Mouse (Mus musculus) layer of hippocampus, postnatal 10 days (tissue): ENCODE measurements at regions not wholly inside any gene's neighbourhood (a gene's known extent, or its start where the extent isn't known, plus 50 kb on each side); places are given as distances from the start of the nearest gene placed in this dataset.

Experiments used
- DNase-seq, 2 experiments: peaks; one replicate each; pipeline ENCODE4 v3.0.0; 2021; ENCODE audit warnings: low spot score in 2 of 2

DNA sequence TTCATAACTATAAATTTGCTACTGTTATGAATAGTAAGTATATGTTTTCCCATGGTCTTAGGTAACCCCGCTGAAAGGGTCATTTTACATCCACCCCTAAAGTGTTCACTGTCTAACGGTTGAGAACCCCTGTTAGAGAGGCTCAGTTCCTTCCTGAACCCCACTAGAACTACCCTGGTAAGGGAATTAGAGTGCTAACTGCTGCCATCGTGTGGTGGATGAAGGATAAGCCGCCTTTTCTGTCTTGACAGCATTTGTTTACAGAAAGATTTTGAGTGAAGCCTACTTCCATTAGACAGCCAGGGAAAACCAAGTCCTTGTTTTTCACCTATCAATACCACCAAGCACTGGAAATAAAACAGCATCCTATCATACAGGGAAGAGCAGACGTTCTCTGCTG is 90.3 kb upstream of the Tbx22 start:
- peak; percentile 5 to 22 for DNase-seq
